Mouse (Mus musculus) kidney, adult 2 months (tissue): Measurements from ENCODE around the gene Kcnk7.

ENCODE experiments used
- CTCF ChIP-seq: fragments of 200-500 bp; conservative IDR thresholded peaks from 2 replicates; pipeline ENCODE4 v1.5.1; 2011; ENCODE audit warnings: low read depth, mild to moderate bottlenecking, control low read depth, low read length, moderate library complexity, mixed read lengths; ENCODE audit not compliant: insufficient read depth, insufficient read length
- POLR2A ChIP-seq: fragments of 200-500 bp; IDR thresholded peaks from one replicate; pipeline ENCODE4 v1.6.1; 2011; ENCODE audit warnings: low read depth, low read length, control low read depth

- no peak for TF ChIP-seq CTCF
- TF ChIP-seq POLR2A, result no peak
Measured at GRCm38 (mm10) chr19:5692913-5693396, 11.2 kb upstream of the Kcnk7 start.
